Mouse (Mus musculus): ENCODE measurements around the gene Dcaf7.

DNA sequence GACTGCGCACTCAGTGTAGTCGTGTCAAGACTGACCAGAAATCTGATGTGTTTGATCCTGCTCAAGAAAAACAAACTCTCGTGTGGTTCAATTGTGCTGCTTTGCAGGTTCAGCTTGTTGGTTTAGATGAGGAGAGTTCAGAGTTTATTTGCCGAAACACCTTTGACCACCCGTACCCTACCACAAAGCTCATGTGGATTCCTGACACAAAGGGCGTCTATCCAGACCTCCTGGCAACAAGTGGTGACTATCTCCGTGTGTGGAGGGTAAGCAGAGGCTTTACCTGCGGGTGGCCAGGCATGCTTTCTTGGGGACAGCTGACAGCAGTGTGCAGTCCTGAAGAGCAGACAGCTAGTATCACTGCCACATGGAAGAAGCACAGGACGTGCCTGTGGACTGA lies 9.9 kb downstream of the Dcaf7 start:
- TF ChIP-seq CTCF (IDR thresholded peaks at IDR 0.05; ENCODE audit: borderline replicate concordance, insufficient read depth, low read length): no peak
- no peak for TF ChIP-seq POLR2A (IDR thresholded peaks at IDR 0.05; ENCODE audit: low read depth, low read length)
